Mouse (Mus musculus) lung, postnatal 0 days (tissue): ENCODE measurements at regions not wholly inside any gene's neighbourhood (a gene's known extent, or its start where the extent isn't known, plus 50 kb on each side); places are given as distances from the start of the nearest gene placed in this dataset.

Source experiments
- CTCF ChIP-seq: IDR thresholded peaks from 2 replicates; pipeline ENCODE4 v1.5.1; 2016; ENCODE audit warnings: antibody characterized with exemption, mild to moderate bottlenecking
- EP300 ChIP-seq: IDR thresholded peaks from 2 replicates; pipeline ENCODE4 v1.6.1; 2016; ENCODE audit warnings: antibody characterized with exemption, mild to moderate bottlenecking, control low read depth

DNA sequence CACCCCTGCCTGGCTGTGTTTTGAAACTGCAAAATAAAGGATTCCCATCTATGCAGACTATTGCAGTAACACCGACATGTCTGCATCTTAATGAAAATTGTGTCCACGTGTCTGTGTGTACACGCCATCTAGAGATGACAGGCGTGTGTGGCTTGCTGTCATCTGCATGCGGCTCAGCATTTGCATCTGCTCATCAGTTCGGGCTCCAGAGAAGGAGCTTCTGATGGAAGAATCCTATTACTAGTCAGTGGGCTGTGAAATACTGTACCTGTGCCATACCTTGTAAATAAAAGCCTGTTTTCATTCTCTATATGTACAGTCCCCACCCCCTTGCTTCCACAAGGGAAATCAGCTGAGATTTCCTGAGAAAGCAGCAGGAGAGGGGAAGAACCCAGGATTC, 92.7 kb upstream of the Kirrel3 start:
- TF ChIP-seq CTCF (no peak), EP300 (no peak)
